Mouse (Mus musculus) skeletal muscle tissue, adult 2 months (tissue): ENCODE measurements around the gene BC035044.
"Not testable (repeated sequence)": the region's sequence is repeated elsewhere in the genome, so short reads cannot be mapped to it uniquely, and the experiment has no call there.

Source experiments
- DNase-seq: peaks from one replicate; pipeline ENCODE4 v3.0.0-alpha.2; 2012; ENCODE audit warnings: low read depth, low spot score

The BC035044 gene

GRCm38 (mm10) chr6:128850671-128851070, 40.3 kb downstream of the BC035044 start:
- DNase-seq, result no peak

GRCm38 (mm10) chr6:128849902-128850301, 41.0 kb downstream of the BC035044 start:
- no peak for DNase-seq

- DNase-seq, result no peak
These were observed 43.5 kb downstream of the BC035044 start for GRCm38 (mm10) chr6:128847401-128847800.

DNA sequence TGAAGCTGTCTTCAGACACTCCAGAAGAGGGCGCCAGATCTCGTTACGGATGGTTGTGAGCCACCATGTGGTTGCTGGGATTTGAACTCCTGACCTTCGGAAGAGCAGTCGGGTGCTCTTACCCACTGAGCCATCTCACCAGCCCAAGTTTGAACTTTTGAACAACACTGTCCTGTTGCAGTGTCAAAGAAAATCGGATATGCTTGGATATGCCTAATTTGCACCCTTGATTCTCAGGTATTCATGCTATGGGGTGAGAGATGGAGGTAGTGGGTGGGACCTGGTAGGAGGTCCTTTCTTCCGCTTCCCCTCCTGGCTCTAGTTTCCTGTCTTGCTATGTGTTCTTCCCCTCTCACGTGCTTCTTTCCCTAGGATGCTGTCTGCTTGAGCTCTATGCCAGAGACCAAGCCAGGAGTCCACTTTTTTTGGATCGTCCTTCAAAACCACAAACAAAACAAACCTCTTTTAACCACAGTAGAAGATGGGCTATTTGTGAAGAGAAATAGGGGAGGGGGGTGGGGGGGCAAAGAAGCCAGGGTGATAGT, 44.9 kb downstream of the BC035044 start:
- DNase-seq, result no peak

GRCm38 (mm10) chr6:128845319-128845979, 45.5 kb downstream of the BC035044 start:
- DNase-seq, result peak; percentile 87

GRCm38 (mm10) chr6:128844586-128845080, 46.3 kb downstream of the BC035044 start:
- no peak for DNase-seq

DNA sequence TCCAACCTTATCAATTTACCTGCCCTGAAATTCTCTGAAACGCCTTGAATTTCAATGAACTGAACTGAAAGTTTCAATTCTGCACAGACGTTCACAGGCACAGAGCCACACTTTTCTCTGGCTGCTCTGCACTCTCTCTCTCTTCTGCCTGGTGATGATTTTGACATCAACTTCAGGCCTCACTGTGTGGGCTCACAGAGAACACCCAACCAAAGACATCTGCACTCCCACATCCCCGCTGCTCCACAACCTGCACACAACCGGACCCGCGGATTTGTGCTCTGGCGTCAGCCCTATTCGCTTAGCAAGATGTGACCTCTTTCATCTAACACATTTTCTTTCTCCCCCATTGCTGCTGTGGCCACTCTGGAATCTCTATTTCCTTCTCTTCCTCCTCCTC, 46.8 kb downstream of the BC035044 start:
- no peak for DNase-seq

- DNase-seq, result peak; percentile 60
These were observed 47.4 kb downstream of the BC035044 start for GRCm38 (mm10) chr6:128843479-128843992.

DNA sequence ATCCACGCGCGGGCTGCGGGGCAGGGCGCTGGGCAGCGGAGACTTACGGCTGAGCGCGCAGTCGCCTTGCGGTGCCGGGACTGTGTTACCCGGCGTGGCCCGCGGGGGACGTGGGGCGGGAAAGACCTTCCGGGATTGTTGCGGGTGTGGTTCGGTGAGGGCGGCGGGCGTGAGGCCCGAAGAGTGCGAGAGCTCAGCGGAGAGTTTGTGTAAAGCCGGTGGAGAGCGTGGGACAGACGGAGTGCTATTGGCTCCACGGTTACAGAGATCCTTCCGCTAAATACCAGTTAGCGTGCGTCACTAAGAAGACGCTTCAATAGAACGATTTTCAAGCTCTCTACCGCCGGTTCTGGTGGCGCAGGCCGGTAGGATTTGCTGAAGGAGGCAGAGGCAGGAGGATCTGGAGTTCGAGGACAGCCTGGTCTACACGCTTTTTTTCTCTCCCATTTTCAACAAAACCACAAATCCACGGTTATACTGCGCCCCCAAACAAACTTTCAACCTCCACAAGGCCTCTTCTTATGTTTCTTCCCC, 47.9 kb downstream of the BC035044 start:
- DNase-seq, result peak; percentile 98

- no peak for DNase-seq
These were observed 48.5 kb downstream of the BC035044 start for GRCm38 (mm10) chr6:128842356-128842944.

DNA sequence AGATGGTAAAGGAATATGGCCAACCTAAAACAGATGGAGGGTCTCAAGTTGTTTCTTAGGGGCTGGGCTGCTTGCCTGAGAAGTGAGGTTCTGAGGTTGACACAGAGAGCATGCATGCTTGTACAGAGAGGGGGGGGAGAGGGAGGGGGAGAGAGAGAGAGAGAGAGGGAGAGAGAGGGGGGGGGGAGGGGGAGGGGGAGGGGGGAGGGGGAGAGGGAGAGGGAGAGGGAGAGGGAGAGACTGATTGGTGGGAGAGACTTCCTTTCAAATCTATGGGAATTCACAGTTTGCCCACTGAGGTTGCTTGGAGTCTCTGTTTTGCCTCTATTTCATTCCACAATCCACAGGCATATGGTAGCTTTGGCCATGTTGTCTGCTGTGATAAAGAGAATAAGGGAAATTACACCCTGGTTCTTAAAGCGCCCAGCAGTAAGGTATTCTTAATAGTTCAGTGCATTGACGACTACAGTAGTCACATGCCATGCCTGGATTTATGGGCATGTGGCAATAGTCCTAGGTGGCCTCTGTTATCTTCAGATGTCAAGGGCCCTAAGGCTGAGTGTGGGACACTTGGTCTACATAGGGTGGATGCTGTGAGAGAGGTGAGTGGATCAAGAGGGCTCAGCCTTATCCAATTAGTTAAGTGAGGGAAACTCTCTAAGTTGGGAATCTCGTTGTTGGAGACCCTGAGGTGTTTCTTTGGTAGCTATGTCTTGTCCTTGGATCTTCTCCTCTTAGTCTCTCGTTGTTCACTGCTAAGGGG, 49.4 kb downstream of the BC035044 start:
- DNase-seq, result no peak

- DNase-seq, result not testable (repeated sequence)
These were observed 50.3 kb downstream of the BC035044 start for GRCm38 (mm10) chr6:128840669-128841068.

GRCm38 (mm10) chr6:128839921-128840320, 51.0 kb downstream of the BC035044 start:
- DNase-seq, result no peak

GRCm38 (mm10) chr6:128839266-128839771, 51.6 kb downstream of the BC035044 start:
- peak; percentile 81 for DNase-seq

DNA sequence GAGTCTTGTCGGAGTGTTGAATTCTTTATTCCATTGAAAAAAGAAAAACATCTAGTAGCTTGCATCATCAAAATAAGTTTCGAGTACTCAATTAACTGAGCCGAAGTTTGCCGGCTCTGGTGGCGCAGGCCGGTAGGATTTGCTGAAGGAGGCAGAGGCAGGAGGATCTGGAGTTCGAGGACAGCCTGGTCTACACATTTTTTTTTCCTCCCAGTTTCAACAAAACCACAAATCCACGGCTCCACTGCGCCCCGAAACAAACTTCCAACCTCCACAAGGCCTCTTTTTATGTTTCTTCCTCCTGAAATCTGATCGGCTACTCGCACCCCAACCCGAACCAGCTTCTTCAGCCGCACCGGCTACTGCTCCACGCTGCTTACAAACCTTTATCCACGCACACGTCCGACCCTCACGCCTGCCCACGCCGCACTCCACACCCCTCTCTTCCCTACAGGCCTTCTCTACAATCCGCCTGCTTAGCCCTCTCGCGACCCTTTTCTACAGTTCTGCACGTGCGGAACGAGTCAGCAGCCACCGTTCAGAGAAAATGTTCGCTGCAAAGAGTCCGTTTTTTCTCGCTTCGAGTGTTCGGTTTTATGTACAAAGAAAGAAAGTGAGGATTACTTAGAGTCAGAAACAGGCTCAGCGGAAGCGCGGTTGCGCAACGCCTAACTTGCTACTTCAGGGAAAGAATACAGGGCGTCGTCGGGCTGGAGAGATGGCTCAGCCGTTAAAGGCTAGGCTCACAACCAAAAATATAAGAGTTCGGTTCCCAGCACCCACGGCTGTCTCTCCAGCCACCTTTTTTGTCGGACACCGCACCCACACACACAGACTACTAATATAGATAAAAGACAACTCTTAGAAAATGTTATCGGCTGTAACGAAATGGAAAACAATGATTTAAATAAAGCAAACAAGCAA, 52.3 kb downstream of the BC035044 start:
- peak; percentile 93 for DNase-seq

DNA sequence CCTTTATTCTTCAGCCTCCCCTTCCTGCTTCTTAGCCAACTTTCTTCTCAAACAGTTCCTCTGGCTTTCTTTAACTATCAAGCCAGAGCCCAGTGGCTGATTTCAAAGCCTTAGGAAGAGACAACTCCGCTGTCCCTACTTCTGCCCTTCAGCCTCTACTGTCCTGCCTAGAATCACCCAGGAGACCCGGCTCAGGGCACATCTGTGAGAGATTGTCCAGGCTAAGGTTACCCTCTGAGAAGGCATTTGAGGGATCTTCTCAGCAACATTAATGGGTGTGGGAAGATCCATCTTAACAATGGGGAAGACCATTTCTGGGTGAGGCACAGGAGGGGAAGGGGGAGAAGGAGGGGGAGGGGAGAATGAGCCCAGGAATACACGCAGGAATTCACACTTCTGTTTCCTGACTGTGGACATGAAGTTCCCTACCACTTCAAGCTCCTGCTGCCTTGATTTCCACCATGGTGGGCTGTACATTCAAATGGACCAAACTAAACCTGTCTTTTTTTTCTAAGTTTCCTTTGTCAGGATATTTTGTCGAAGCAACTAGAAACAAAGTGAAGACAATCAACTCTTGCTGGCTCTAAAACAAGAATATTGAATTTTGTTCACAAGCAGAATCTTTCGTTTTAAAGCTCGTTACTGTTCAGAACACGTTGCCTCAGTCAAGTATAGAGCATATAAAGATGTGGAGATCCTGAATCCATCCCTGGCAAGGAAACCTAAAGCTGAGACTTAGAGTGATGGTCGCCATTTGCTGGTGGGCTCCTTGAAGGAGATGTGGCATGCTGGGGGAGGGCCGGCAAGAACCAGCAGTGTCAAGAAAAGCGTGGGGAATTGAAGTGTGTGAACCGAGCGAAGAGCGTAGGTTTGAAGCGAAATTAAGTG, 53.2 kb downstream of the BC035044 start:
- no peak for DNase-seq

DNA sequence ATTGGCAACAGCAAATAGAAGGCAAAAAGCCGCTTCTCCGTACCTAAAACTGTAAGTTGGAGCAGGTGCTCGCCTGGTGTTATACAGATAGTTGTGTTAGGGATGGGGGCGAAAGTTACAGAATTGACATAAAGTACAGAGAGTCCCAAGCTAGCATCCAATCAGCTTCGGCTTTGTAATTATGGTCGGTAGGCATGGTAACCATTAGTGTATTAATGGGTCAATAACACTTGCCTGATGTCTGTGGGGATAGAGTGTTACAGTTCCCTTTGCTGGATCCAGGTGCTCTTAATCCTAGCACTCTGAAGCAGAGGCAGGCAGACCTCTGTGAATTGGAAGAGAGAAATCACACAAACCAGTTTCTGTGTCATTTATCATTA, 54.0 kb downstream of the BC035044 start:
- DNase-seq, result no peak

DNA sequence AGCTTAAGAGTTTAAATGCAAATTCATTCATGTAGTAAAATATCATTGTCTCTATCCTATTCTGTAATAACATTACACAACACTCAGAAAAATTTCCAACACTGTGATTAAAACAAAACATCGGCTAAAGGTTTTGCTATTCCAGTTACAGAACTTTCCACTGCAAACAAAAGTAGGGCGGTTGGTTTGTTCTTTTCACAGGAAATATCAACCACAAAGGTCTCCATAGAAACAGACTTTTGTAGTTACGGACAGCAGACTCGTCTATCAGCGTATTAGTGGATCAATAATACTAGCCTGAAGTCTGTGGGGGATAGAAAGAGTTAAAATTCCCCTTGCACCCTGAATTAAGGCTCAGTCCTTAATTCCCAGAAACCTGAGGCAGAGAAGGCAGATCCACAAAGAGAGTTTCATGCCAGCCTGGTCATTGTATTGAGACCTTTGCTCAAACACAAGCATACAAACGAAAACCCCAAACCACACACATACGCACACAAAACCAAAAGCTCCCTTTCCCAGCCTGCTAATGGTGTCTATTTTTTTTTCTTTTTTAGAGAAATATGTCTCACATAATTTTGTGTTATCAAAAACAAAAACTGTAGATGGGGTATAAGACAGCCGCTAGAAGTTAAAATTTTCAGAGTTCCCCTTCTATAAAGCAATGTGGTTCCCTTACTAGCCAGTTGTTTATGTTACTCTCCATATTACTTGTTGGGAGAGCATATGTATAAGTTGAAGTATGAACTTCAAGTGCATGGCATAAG, 54.6 kb downstream of the BC035044 start:
- no peak for DNase-seq

DNA sequence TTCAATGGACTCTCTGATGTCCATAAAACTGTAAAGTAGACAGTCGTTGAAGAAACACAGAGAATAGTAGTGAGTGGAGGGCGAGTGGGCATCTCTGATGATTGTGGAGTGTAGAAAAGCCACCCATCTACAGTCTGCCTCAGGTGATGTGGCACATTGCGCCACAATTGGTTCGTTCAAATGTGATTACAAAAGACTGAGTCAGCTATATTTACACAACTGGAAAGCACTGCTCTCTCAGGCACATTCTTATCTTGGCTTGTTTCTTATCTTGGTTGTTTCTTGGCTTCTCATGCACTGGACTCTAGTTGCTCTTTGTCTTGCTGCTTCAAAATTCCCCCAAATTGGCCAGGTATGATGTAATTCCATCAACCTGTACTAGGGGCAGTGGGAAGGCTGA, 55.4 kb downstream of the BC035044 start:
- DNase-seq, result no peak
